Mouse (Mus musculus) forebrain, embryonic 10.5 days (tissue): ENCODE results near the gene Slc35c1. TPM values are rescaled to one million over a fixed set of nuclear protein-coding genes. Genes with fewer than 3 reads are reported as not detected.
"Not testable (repeated sequence)": the region's sequence is repeated elsewhere in the genome, so short reads cannot be mapped to it uniquely, and the experiment has no call there.

Experiments
- DNase-seq: peaks from one replicate; pipeline ENCODE4 v3.0.0-alpha.2; 2017; ENCODE audit warnings: low spot score; ENCODE audit errors: extremely low spot score
- H3K27ac ChIP-seq: fragments of 300-500 bp; sonication (generic); 2 replicates; pipeline ENCODE4 v1.5.1; 2016; ENCODE audit warnings: mild to moderate bottlenecking
- H3K27me3 ChIP-seq: fragments of 300-500 bp; sonication (generic); 2 replicates; pipeline ENCODE4 v1.6.1; 2016; ENCODE audit warnings: mild to moderate bottlenecking; ENCODE audit not compliant: poor library complexity, severe bottlenecking
- H3K36me3 ChIP-seq: fragments of 300-500 bp; sonication (generic); replicated peaks from 2 replicates; pipeline ENCODE4 v1.6.1; 2016; ENCODE audit warnings: mild to moderate bottlenecking, moderate library complexity
- H3K4me1 ChIP-seq: fragments of 300-500 bp; sonication (generic); 2 replicates; pipeline ENCODE4 v1.6.1; 2016
- H3K4me3 ChIP-seq: fragments of 300-500 bp; sonication (generic); 2 replicates; pipeline ENCODE4 v1.5.1; 2016; ENCODE audit warnings: mild to moderate bottlenecking, moderate library complexity
- H3K9me3 ChIP-seq: fragments of 300-500 bp; sonication (generic); 2 replicates; pipeline ENCODE4 v1.6.1; 2016; ENCODE audit warnings: mild to moderate bottlenecking, moderate library complexity
- WGBS: fragments of 180-500 bp; shearing (Covaris S2); methylation state at CpG from one replicate; pipeline ENCODE4 v1.1.7; 2016; 5-methylcytosine and 5-hydroxymethylcytosine counted together
- polyA plus RNA-seq: library from polyadenylated mRNA; unstranded; fragments of >200 nt; fragmentation: Nextera tagmentation; extraction: Ambion mirVana; gene quantifications from 2 replicates; pipeline ENCODE4 v1.2.1, GENCODE M21; 2016

Gene Slc35c1
- polyA plus RNA-seq, 1 experiment from 2014 or later, result 14.2 TPM

GRCm38 (mm10) chr2:92486911-92487310, 26.6 kb upstream of the Slc35c1 start:
- H3K27me3 ChIP-seq, result peaks cover 46% of the 10 kb centered on the region
- H3K4me3 ChIP-seq, result no peak overlapping the region
- H3K9me3 ChIP-seq, result no peaks in the 10 kb centered on the region
- DNase-seq, result no peak
- H3K4me1 ChIP-seq, result peaks cover 31% of the 10 kb centered on the region
- H3K36me3 ChIP-seq, result no peaks in the 10 kb centered on the region
- WGBS, result 58% methylated on average over 2 of the region's 2 CpGs
- H3K27ac ChIP-seq, result no peak overlapping the region

GRCm38 (mm10) chr2:92486403-92486802, 26.1 kb upstream of the Slc35c1 start:
- peak; percentile 85 for DNase-seq
- peaks cover 34% of the 10 kb centered on the region for H3K4me1 ChIP-seq
- peaks cover 46% of the 10 kb centered on the region for H3K27me3 ChIP-seq
- no peaks in the 10 kb centered on the region for H3K9me3 ChIP-seq
- 1% methylated on average over 11 of the region's 11 CpGs for WGBS
- peak overlapping the region; percentile 30 for H3K4me3 ChIP-seq
- H3K36me3 ChIP-seq, result no peaks in the 10 kb centered on the region
- no peak overlapping the region for H3K27ac ChIP-seq

- H3K36me3 ChIP-seq, result no peaks in the 10 kb centered on the region
- WGBS, result 8% methylated on average over 15 of the region's 15 CpGs
- H3K27ac ChIP-seq, result no peak overlapping the region
- peak overlapping the region; percentile 30 for H3K4me3 ChIP-seq
- DNase-seq, result peak; percentile 79
- no peaks in the 10 kb centered on the region for H3K9me3 ChIP-seq
- H3K4me1 ChIP-seq, result peaks cover 34% of the 10 kb centered on the region
- H3K27me3 ChIP-seq, result peaks cover 46% of the 10 kb centered on the region
Observed at GRCm38 (mm10) chr2:92485640-92486295, 25.4 kb upstream of the Slc35c1 start.

- H3K27me3 ChIP-seq, result peaks cover 46% of the 10 kb centered on the region
Observed at GRCm38 (mm10) chr2:92484256-92485025, 24.1 kb upstream of the Slc35c1 start.

GRCm38 (mm10) chr2:92483505-92483904, 23.2 kb upstream of the Slc35c1 start:
- peaks cover 46% of the 10 kb centered on the region for H3K27me3 ChIP-seq
- 57% methylated on average over 5 of the region's 5 CpGs for WGBS
- no peak for DNase-seq
- H3K4me1 ChIP-seq, result peaks cover 34% of the 10 kb centered on the region
- H3K27ac ChIP-seq, result no peak overlapping the region
- no peaks in the 10 kb centered on the region for H3K9me3 ChIP-seq
- H3K36me3 ChIP-seq, result no peaks in the 10 kb centered on the region
- no peak overlapping the region for H3K4me3 ChIP-seq

More at GRCm38 (mm10) chr2:92484256-92485025, 24.1 kb upstream of the Slc35c1 start:
- no peak for DNase-seq
- Histone ChIP-seq H3K4me3 (peak overlapping the region; percentile 27), H3K4me1 (peaks cover 34% of the 10 kb centered on the region), H3K9me3 (no peaks in the 10 kb centered on the region), H3K27ac (no peak overlapping the region), H3K36me3 (no peaks in the 10 kb centered on the region)
- 35% methylated on average over 23 of the region's 23 CpGs for WGBS

- H3K27me3 ChIP-seq, result peaks cover 46% of the 10 kb centered on the region
- DNase-seq, result no peak
- WGBS, result 78% methylated on average over 1 of the region's 1 CpGs
Observed at GRCm38 (mm10) chr2:92482551-92482950, 22.2 kb upstream of the Slc35c1 start.

GRCm38 (mm10) chr2:92478313-92478688, 18.0 kb upstream of the Slc35c1 start:
- no peak for DNase-seq

More at GRCm38 (mm10) chr2:92482551-92482950, 22.2 kb upstream of the Slc35c1 start:
- Histone ChIP-seq H3K9me3 (no peaks in the 10 kb centered on the region), H3K36me3 (no peaks in the 10 kb centered on the region), H3K4me1 (peaks cover 34% of the 10 kb centered on the region), H3K4me3 (no peak overlapping the region), H3K27ac (no peak overlapping the region)

GRCm38 (mm10) chr2:92477672-92478312, 17.5 kb upstream of the Slc35c1 start:
- no peak for DNase-seq
- Histone ChIP-seq H3K36me3 (no peaks in the 10 kb centered on the region), H3K27ac (no peak overlapping the region), H3K4me3 (no peak overlapping the region), H3K4me1 (peaks cover 2% of the 10 kb centered on the region; the same call in 1 of the 2 replicates), H3K9me3 (no peaks in the 10 kb centered on the region), H3K27me3 (peaks cover 8% of the 10 kb centered on the region)
- 87% methylated on average over 12 of the region's 12 CpGs for WGBS

More at GRCm38 (mm10) chr2:92478313-92478688, 18.0 kb upstream of the Slc35c1 start:
- Histone ChIP-seq H3K27me3 (peaks cover 13% of the 10 kb centered on the region), H3K27ac (no peak overlapping the region), H3K4me1 (peaks cover 2% of the 10 kb centered on the region; the same call in 1 of the 2 replicates), H3K4me3 (no peak overlapping the region), H3K36me3 (no peaks in the 10 kb centered on the region), H3K9me3 (no peaks in the 10 kb centered on the region)
- 89% methylated on average over 4 of the region's 4 CpGs for WGBS

GRCm38 (mm10) chr2:92476580-92476979, 16.2 kb upstream of the Slc35c1 start:
- not testable (repeated sequence) for H3K4me3 ChIP-seq, H3K27ac ChIP-seq, H3K36me3 ChIP-seq, H3K27me3 ChIP-seq, DNase-seq, H3K4me1 ChIP-seq, H3K9me3 ChIP-seq
- WGBS, result 89% methylated on average over 7 of the region's 7 CpGs

- Histone ChIP-seq H3K9me3 (no peaks in the 10 kb centered on the region), H3K36me3 (no peaks in the 10 kb centered on the region), H3K27ac (no peak overlapping the region), H3K4me3 (no peak overlapping the region), H3K4me1 (0 out of 2 replicates have a peak, but pooled peaks cover 2% of the 10 kb centered on the region), H3K27me3 (no peaks in the 10 kb centered on the region)
- DNase-seq, result no peak
- WGBS, result 68% methylated on average over 2 of the region's 2 CpGs
Observed at GRCm38 (mm10) chr2:92475711-92476110, 15.4 kb upstream of the Slc35c1 start.

GRCm38 (mm10) chr2:92474920-92475319, 14.6 kb upstream of the Slc35c1 start:
- H3K27ac ChIP-seq, result no peak overlapping the region
- H3K36me3 ChIP-seq, result no peaks in the 10 kb centered on the region
- no peak overlapping the region for H3K4me3 ChIP-seq
- WGBS, result 83% methylated on average over 3 of the region's 3 CpGs
- no peaks in the 10 kb centered on the region for H3K27me3 ChIP-seq
- H3K9me3 ChIP-seq, result no peaks in the 10 kb centered on the region
- DNase-seq, result no peak
- 0 out of 2 replicates have a peak, but pooled peaks cover 3% of the 10 kb centered on the region for H3K4me1 ChIP-seq

- H3K36me3 ChIP-seq, result no peaks in the 10 kb centered on the region
- 86% methylated on average over 12 of the region's 12 CpGs for WGBS
Observed at GRCm38 (mm10) chr2:92471886-92472670, 11.7 kb upstream of the Slc35c1 start.

More at GRCm38 (mm10) chr2:92471886-92472670, 11.7 kb upstream of the Slc35c1 start:
- Histone ChIP-seq H3K27me3 (no peaks in the 10 kb centered on the region), H3K4me3 (no peak overlapping the region), H3K27ac (no peak overlapping the region), H3K4me1 (0 out of 2 replicates have a peak, but pooled peaks cover 3% of the 10 kb centered on the region), H3K9me3 (no peaks in the 10 kb centered on the region)
- no peak for DNase-seq
